Mouse (Mus musculus) ovary, adult 2 months (tissue): ENCODE results near the gene Gm5591. TPM values are rescaled to one million over a fixed set of nuclear protein-coding genes. Genes with fewer than 3 reads are reported as not detected.

Experiments used
- polyA plus RNA-seq: library from polyadenylated mRNA; depleted of rRNA; stranded (reverse); fragments of >200 nt; gene quantifications from 2 replicates; pipeline ENCODE4 v1.2.3, GENCODE M21; 2012; rRNA removed

The Gm5591 gene
- polyA plus RNA-seq = not detected in 2 replicates

GRCm38 (mm10) chr7:38528093-38528492 lies at the start of gene Gm5591:
Gene Gm5591 (minus strand): TSS chr7:38528193.

